Mouse (Mus musculus) ES-E14 (cell line): ENCODE results near the gene Stxbp1. TPM values are rescaled to one million over a fixed set of nuclear protein-coding genes. Genes with fewer than 3 reads are reported as not detected.

Experiments used
- DNase-seq: peaks from one replicate; pipeline ENCODE4 v3.0.0-alpha.2; 2013; ENCODE audit warnings: low read depth, low spot score
- H3K27ac ChIP-seq: 2 replicates; pipeline ENCODE4 v1.5.1; 2012; ENCODE audit warnings: low read depth, mild to moderate bottlenecking, low read length, moderate library complexity, mixed read lengths; ENCODE audit not compliant: poor library complexity, insufficient read depth, severe bottlenecking
- H3K36me3 ChIP-seq: 2 replicates; pipeline ENCODE4 v1.6.1; 2012; ENCODE audit warnings: mild to moderate bottlenecking, low read length, moderate library complexity, mixed read lengths; ENCODE audit not compliant: control insufficient read depth, poor library complexity, insufficient read depth, severe bottlenecking
- H3K4me1 ChIP-seq, 2 experiments: fragments of 150-350 bp in 1 of 2; sonication (generic) in 1 of 2; 2 replicates each; pipeline ENCODE4 v1.6.1; 2012; ENCODE audit warnings: low read length in 2 of 2, mild to moderate bottlenecking in 1 of 2, mixed read lengths in 1 of 2; ENCODE audit not compliant: control insufficient read depth in 2 of 2, insufficient read depth in 2 of 2, poor library complexity in 1 of 2
- H3K4me3 ChIP-seq, 2 experiments: fragments of 150-350 bp in 1 of 2; sonication (generic) in 1 of 2; 2 replicates each; pipeline ENCODE4 v1.5.1; 2012; ENCODE audit warnings: low read length in 2 of 2, low read depth in 1 of 2, mild to moderate bottlenecking in 1 of 2, mixed read lengths in 1 of 2; ENCODE audit not compliant: insufficient read depth in 1 of 2, poor library complexity in 1 of 2, severe bottlenecking in 1 of 2
- H3K9ac ChIP-seq: 2 replicates; pipeline ENCODE4 v1.6.1; 2012; ENCODE audit warnings: low read depth, mild to moderate bottlenecking, low read length, mixed read lengths; ENCODE audit not compliant: poor library complexity, insufficient read depth, severe bottlenecking
- H3K9me3 ChIP-seq: fragments of 150-350 bp; sonication (generic); 2 replicates; pipeline ENCODE4 v1.6.1; 2012; ENCODE audit warnings: low read depth, mild to moderate bottlenecking, low read length; ENCODE audit not compliant: control insufficient read depth, insufficient read depth
- CHD2 ChIP-seq: IDR thresholded peaks from 2 replicates; pipeline ENCODE4 v1.6.1; 2014; ENCODE audit warnings: mild to moderate bottlenecking, low read depth, low read length, inconsistent platforms
- HCFC1 ChIP-seq: IDR thresholded peaks from 2 replicates; pipeline ENCODE4 v1.6.1; 2012; ENCODE audit warnings: low read length, inconsistent platforms, borderline replicate concordance; ENCODE audit not compliant: insufficient read depth
- MAFK ChIP-seq: IDR thresholded peaks from 2 replicates; pipeline ENCODE4 v1.6.1; 2014; ENCODE audit warnings: mild to moderate bottlenecking, low read depth, low read length, inconsistent platforms; ENCODE audit not compliant: insufficient read depth
- ZC3H11A ChIP-seq: IDR thresholded peaks from 2 replicates; pipeline ENCODE4 v1.6.1; 2012; ENCODE audit warnings: low read depth, mild to moderate bottlenecking, inconsistent platforms, low read length, borderline replicate concordance
- ZNF384 ChIP-seq: IDR thresholded peaks from 2 replicates; pipeline ENCODE4 v1.6.1; 2012; ENCODE audit warnings: low read depth, low read length, inconsistent platforms
- in situ Hi-C, 2 experiments: fragments of 600-800 bp; cut with MboI; formaldehyde crosslinking; loops; one replicate each; pipeline ENCODE4 v1.15.1; 2025; ENCODE audit warnings: low sequenced_read_pairs in 2 of 2, inconsistent platforms in 1 of 2; ENCODE audit not compliant: unreplicated experiment in 2 of 2
- total RNA-seq: library from RNA; depleted of rRNA; stranded (reverse); fragments of 300-350 nt; gene quantifications from 2 replicates; pipeline ENCODE4 v1.2.3, GENCODE M21; 2012

Gene Stxbp1
- total RNA-seq, 1 experiment = 4.0 TPM

GRCm38 (mm10) chr2:32759001-32759400 is 88.0 kb downstream of the Stxbp1 start:
- Histone ChIP-seq H3K9me3 (no peaks in the 10 kb centered on the region), H3K27ac (no peak overlapping the region), H3K9ac (no peak overlapping the region), H3K4me3 (no peak overlapping the region), H3K36me3 (peaks cover 11% of the 10 kb centered on the region), H3K4me1 (peaks cover 0 to 2% of the 10 kb centered on the region in 2 experiments; a peak in 1 of 4 replicates)
- no peak for DNase-seq
- TF ChIP-seq MAFK = no peak
- TF ChIP-seq ZNF384 = no peak
- TF ChIP-seq CHD2 = no peak
- TF ChIP-seq ZC3H11A = no peak
- TF ChIP-seq HCFC1 = no peak
- in situ Hi-C loops = no loop called here

- in situ Hi-C loops = no loop called here
- H3K9me3 ChIP-seq = no peaks in the 10 kb centered on the region
- H3K4me1 ChIP-seq = peaks cover 0 to 2% of the 10 kb centered on the region in 2 experiments; a peak in 1 of 4 replicates
- no peak for TF ChIP-seq MAFK
- no peak for TF ChIP-seq ZC3H11A
- no peak for TF ChIP-seq CHD2
- TF ChIP-seq ZNF384 = no peak
- no peak for TF ChIP-seq HCFC1
- peaks cover 11% of the 10 kb centered on the region for H3K36me3 ChIP-seq
- DNase-seq = no peak
- no peak overlapping the region for H3K9ac ChIP-seq
- H3K27ac ChIP-seq = no peak overlapping the region
- H3K4me3 ChIP-seq = no peak overlapping the region
Measured at GRCm38 (mm10) chr2:32758503-32758902, 88.5 kb downstream of the Stxbp1 start.

GRCm38 (mm10) chr2:32757056-32757845 is 89.8 kb downstream of the Stxbp1 start, which contains the start of gene Tor2a:
TSS of gene Tor2a (plus strand) at chr2:32757234.
- Histone ChIP-seq H3K36me3 (peaks cover 11% of the 10 kb centered on the region), H3K9ac (peak within 1 kb of the TSS; percentile 86), H3K4me3 (peak within 1 kb of the TSS; percentile 76 to 81), H3K4me1 (peaks cover 0 to 2% of the 10 kb centered on the region in 2 experiments; a peak in 1 of 4 replicates), H3K9me3 (no peaks in the 10 kb centered on the region), H3K27ac (no peak within 1 kb of the TSS)
- peak; percentile 95 for DNase-seq
- TF ChIP-seq HCFC1 (peak; percentile 96), ZNF384 (no peak), ZC3H11A (0 out of 2 replicates have a peak, but pooled peaks have one; percentile 3)
- in situ Hi-C loops = no loop called here

- H3K27ac ChIP-seq = no peak overlapping the region
Measured at GRCm38 (mm10) chr2:32756674-32757055, 90.4 kb downstream of the Stxbp1 start.

More at GRCm38 (mm10) chr2:32756674-32757055, 90.4 kb downstream of the Stxbp1 start:
- Histone ChIP-seq H3K9ac (no peak overlapping the region), H3K4me1 (peaks cover 2% of the 10 kb centered on the region in 2 experiments; a peak in 2 of 4 replicates), H3K4me3 (no peak overlapping the region), H3K36me3 (peaks cover 11% of the 10 kb centered on the region), H3K9me3 (no peaks in the 10 kb centered on the region)
- no peak for TF ChIP-seq MAFK
- TF ChIP-seq CHD2 = no peak
- no peak for TF ChIP-seq ZC3H11A
- TF ChIP-seq ZNF384 = no peak
- no peak for TF ChIP-seq HCFC1
- in situ Hi-C loops = no loop called here
- no peak for DNase-seq
